Mouse (Mus musculus) retina, postnatal 7 days (tissue): Measurements from ENCODE around the gene Phlpp1.
"Not testable (repeated sequence)": the region's sequence is repeated elsewhere in the genome, so short reads cannot be mapped to it uniquely, and the experiment has no call there.

Experiments used
- DNase-seq: peaks from one replicate; pipeline ENCODE4 v3.0.0-alpha.2; 2012; ENCODE audit warnings: low read depth, low spot score

Phlpp1 gene

DNA sequence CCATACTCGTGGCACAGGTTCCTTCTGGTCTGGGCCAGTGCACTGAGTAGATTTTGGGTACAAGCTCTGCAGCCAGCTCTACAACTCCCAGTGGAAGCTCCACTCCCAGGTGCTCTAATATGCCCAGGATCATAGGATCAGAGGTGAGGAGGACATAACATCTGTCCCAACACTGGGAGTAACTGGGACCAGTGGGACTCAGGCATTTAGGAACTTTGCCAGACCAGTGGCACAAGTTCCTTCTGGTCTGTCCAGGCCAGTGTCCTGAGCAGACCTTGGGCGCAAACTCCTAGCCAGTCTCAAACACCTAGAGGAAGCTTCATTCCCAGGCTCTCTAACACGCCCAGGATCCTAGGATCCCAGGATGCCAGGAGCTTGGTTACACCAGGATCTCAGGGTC is 72.7 kb downstream of the Phlpp1 start:
- no peak for DNase-seq

GRCm38 (mm10) chr1:106254047-106254446 is 82.5 kb downstream of the Phlpp1 start:
- DNase-seq = no peak

- DNase-seq = no peak
Observed at GRCm38 (mm10) chr1:106257176-106257575, 85.6 kb downstream of the Phlpp1 start.

GRCm38 (mm10) chr1:106268028-106268799 is 96.7 kb downstream of the Phlpp1 start:
- DNase-seq = no peak

GRCm38 (mm10) chr1:106269337-106269736 is 97.8 kb downstream of the Phlpp1 start:
- no peak for DNase-seq

- DNase-seq = no peak
Observed at GRCm38 (mm10) chr1:106272916-106273315, 101.4 kb downstream of the Phlpp1 start.

DNA sequence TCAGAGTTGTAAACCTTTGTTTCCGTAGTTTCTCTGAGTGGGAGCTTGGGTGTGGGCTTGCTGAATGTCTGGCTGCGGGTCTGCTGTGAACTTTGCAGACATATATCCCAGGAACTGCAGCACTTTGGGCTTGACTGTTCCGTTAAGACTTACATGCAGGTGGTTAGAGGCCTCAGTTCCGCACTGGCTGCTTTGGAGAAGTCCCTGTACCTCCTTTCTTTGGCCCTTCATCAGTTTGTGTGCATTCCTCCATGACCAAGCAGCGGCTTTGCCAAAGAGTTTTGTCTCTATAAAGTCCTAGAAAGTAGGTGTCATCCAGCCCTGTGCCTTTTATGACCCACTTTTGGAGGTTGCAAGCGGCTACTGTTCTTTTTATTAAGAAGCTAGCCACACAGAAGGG is 102.2 kb downstream of the Phlpp1 start:
- DNase-seq = no peak

GRCm38 (mm10) chr1:106274561-106275001 is 103.0 kb downstream of the Phlpp1 start:
- DNase-seq = no peak

- DNase-seq = no peak
Observed at GRCm38 (mm10) chr1:106275142-106275541, 103.6 kb downstream of the Phlpp1 start.

DNA sequence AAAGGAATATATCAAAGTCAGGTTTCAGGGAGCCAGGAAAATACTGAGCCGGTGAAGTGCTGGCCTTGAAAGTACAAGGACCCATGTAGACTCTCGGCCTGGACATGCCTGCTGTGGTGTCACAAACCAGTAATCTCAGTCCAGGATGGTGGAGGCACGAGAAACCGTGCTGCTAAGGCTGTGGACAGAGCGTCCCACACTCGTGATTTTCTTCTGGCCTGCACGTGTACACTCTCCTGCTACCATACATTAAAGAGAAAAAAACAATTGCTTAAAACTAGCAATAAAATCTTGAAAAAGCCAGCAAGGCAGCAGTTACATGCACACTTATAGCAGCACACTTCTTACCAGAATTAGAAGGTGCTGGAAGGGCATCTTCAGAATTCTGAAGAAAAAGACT is 104.2 kb downstream of the Phlpp1 start:
- DNase-seq = no peak

DNA sequence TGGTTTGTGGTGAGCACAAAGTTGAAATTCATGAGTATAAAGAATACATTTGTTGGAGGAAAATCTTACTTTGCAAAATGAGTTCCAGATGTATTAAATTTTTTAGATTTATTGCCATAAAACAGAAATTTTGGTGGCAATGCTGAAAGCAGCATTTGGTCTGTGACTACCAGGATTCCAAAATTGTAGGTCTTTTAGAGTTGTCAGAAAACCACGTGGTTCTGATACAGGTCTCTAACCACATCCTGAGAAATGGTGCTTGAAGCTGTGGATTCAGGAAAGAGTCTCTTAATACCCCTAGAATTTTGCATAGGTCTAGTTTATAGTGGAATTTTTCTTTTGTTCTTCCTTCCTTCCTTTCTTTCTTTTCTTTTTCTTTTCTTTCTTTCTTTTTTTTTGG is 105.3 kb downstream of the Phlpp1 start:
- DNase-seq = no peak

DNA sequence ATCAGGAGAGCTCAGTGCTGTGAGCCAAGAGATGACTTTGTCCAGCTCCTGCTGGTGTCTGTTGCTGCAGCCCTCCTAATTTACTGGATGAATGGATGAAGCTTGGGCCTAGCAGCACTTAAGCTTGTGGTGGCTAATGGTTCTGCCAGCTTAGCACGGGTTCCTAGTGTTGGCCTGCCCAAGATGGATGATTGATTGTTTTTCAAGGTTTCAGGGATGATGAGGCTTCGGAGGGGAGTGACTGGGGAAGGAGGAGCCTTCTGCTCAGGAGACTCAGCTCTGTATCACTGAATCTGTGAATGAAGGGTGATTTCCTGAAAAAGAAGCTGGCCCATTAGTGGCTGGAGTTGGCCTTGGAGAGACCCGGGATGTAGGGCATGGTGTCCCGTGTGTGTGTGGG is 105.7 kb downstream of the Phlpp1 start:
- DNase-seq = no peak

- DNase-seq = no peak
Observed at GRCm38 (mm10) chr1:106278552-106279060, 107.1 kb downstream of the Phlpp1 start.

DNA sequence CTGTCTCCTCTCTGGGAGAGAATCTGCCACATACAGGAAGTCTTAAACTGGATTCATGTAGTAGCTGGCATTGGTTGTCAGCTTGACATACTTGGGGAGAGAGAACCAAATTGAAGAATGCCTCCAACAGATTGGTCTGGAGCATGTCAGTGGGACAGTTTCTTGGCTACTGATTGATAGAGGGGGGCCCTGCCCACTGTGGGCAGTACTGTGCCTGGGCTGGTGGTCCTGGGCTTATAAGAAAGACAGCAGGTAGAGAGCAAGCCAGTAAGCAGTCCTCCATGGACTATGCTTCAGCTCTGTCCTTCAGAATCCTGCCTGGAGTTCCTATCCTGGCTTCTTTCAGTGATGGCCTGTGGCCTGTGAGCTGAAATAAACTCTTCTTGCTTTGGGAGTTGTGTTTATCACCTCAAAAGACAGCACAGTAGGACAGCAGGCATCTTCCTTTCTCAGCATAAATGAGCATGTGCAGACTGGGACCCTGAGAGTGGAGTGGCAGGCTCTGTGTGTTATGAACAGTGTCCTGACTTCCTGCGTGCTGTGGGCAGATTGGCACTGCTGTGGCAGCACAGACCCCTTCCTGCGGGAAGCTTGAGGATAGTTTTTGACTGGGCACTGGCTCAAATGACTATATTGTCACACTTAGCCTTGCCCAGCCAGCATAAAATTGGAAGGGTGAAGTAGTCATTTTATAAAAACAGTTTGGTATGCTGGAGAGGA is 108.0 kb downstream of the Phlpp1 start:
- no peak for DNase-seq

- no peak for DNase-seq
Observed at GRCm38 (mm10) chr1:106280171-106280913, 108.8 kb downstream of the Phlpp1 start.

- DNase-seq = no peak
Observed at GRCm38 (mm10) chr1:106286815-106287214, 115.3 kb downstream of the Phlpp1 start.

DNA sequence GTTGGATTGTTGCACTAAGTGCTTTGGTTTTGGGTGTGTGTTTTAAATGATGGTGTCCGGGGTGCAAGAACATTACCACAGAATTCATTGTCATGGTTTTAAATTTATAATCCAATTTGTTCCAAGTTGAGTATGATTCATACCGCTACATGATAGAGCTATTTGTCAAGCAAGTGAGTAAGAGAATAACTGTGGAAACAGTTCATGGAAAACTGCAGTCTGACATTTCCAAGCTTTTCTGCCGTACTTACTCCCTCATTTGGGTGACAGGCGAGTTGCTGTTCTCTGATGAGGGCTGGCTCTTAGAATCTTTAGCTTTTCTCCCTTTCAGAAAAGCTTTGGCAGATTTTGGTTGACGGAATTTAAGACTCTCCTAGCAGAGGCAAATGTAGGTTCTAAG is 117.5 kb downstream of the Phlpp1 start:
- DNase-seq = no peak

DNA sequence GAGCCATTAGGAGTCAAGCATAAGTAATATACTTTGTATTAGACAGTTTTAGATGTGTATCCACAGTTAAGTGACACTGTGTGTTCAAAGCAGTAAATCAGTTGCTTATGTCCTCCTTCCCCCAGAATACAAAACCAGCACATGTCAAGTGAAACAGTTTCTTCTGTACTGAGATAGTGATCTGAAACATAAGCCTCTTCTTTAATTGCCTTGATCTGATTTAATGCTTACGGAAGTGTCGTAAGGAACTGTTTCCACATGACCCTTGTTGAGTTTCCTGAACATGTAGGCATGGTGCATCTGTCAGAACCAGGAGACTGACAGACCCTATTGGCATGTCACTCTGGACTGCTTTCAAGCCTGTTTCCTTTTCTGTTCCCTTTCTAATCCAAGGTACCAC is 118.0 kb downstream of the Phlpp1 start:
- DNase-seq = no peak

DNA sequence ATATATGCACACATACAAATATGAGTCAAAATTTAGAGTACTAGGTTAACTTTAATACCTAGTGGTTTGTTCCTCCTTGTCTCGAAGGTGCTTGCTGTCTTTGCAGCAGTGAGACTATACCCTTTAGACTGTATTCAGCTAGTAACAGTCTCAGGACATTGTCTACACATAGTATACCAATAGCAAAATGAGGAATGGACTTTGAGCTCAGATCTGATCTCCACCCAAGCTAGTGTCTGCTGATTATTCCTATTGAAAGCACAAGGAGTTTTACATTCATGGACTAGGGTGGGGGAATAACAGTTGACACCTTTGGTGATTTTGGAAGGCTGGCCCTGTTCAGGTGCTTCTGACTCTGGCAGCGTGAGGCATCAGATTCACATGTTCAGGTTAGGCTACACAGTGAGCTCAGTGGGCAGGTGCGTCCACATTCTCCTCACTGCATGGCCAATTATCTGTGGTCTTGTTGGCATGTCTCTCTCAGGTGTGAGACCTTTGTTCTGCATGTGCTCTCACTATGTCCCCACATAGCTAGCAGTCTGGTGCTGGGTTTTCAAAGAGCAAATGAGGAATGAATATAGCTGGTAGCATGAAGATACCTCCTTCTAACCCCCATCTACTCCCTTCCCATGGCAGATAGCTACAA is 138.0 kb downstream of the Phlpp1 start:
- no peak for DNase-seq

DNA sequence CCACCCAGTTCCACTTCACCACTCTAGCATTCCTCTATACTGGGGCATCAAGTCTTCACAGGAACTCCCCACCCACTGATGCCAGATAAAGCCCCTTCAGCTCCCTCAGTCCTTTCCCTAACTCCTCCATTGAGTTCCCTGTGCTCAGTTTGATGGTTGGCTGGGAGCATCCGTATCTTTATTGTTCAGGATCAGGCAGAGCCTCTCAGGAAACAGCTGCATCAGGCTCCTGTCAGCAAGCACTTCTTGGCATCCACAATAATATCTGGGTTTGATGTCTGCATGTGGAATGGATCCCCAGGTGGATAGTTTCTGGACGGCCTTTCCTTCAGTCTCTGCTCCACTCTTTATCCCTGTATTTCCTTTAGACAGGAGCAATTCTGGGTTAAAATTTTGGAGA is 138.7 kb downstream of the Phlpp1 start:
- no peak for DNase-seq

- DNase-seq = not testable (repeated sequence)
Observed at GRCm38 (mm10) chr1:106311830-106312229, 140.3 kb downstream of the Phlpp1 start.

DNA sequence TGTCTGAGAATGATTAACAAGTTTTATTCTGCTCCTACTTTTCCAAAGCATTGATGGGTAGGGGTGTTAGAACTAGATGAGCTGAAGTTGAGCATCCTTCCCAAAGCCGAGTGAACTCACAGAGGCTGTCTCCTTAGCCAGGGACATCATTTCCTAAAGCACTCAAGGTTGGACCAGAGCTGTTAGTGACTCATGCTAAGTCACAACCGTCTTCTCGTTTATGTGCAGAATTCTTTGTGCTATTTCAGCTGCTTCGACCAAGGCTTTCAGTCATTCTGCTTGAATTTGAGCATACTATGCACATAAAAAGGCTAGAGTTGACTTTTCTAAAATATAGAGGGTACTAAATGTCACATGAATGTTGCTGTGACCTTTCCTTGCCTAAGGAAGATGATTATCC is 142.9 kb downstream of the Phlpp1 start:
- no peak for DNase-seq
